18 mouse cellular contexts compared by ENCODE assay signal in genomic region chr1:88298686-88299528, GRCm38 (mm10). TPM values are rescaled to one million over a fixed set of nuclear protein-coding genes. Genes with fewer than 3 reads are reported as not detected.
DNase-seq lines count a peak whose midpoint lies in the region; ATAC-seq and TF ChIP-seq lines count a peak whose summit lies in the region.
"Had no signal": no experiment of that assay in that cellular context is flagged by ENCODE, and none has a peak within 500 bp of the region (broad histone marks: within the 10 kb centered on the region; RNA-seq: fewer than 3 reads in every experiment).

No protein-coding gene starts in this region.

- H3K9me3 ChIP-seq in limb, embryonic 11.5 days (ENCODE audit: control insufficient read depth, low read length): peaks cover 71% of the 10 kb centered on the region
- H3K9me3 ChIP-seq in limb, embryonic 10.5 days (replicated peaks): peaks cover 70% of the 10 kb centered on the region
- H3K9me3 ChIP-seq: G1E had no signal

- TF ChIP-seq EP300 in heart, adult 2 months (IDR thresholded peaks at IDR 0.05; ENCODE audit: insufficient read depth, low read depth, low read length): no peak

- no peaks in the 10 kb centered on the region for H3K36me3 ChIP-seq in limb, embryonic 11.5 days (ENCODE audit: control insufficient read depth, insufficient read depth, low read length)
- H3K36me3 ChIP-seq in limb, embryonic 10.5 days: no peaks in the 10 kb centered on the region
- H3K36me3 ChIP-seq in heart, adult 2 months (ENCODE audit: control insufficient read depth, insufficient read depth, low read length): no peaks in the 10 kb centered on the region
- H3K36me3 ChIP-seq: G1E; intestine, embryonic 15.5 days; limb, embryonic 13.5 days; lung, embryonic 15.5 days had no signal

- no peak for TF ChIP-seq POLR2A in heart, adult 2 months (IDR thresholded peaks at IDR 0.05; ENCODE audit: insufficient read depth, low read depth, low read length)

- intact Hi-C loops in heart, adult 2 months (cut with DNase I): no loop called here

- no peaks in the 10 kb centered on the region for H3K4me1 ChIP-seq in limb, embryonic 11.5 days (ENCODE audit: control insufficient read depth, insufficient read depth, low read length)
- no peaks in the 10 kb centered on the region for H3K4me1 ChIP-seq in limb, embryonic 10.5 days
- no peaks in the 10 kb centered on the region for H3K4me1 ChIP-seq in heart, adult 2 months (ENCODE audit: control insufficient read depth, insufficient read depth, low read length)
- H3K4me1 ChIP-seq: intestine, embryonic 15.5 days; limb, embryonic 13.5 days; lung, embryonic 15.5 days; megakaryocyte, embryonic 14.5 days had no signal

- no peak for ATAC-seq in CD4-positive, CD25-positive, alpha-beta regulatory T cell, adult 4 months
- ATAC-seq in limb, embryonic 11.5 days (ENCODE audit: insufficient number of reproducible peaks, low FRiP score, low TSS enrichment, low read depth): no peak
- no peak for ATAC-seq in frontal cortex, adult (ENCODE audit: low TSS enrichment)
- ATAC-seq: intestine, embryonic 15.5 days had no signal

- H3K9ac ChIP-seq in limb, embryonic 11.5 days (ENCODE audit: low read length): no peak overlapping the region
- H3K9ac ChIP-seq in heart, adult 2 months (ENCODE audit: low read depth, low read length): no peak overlapping the region
- H3K9ac ChIP-seq: intestine, embryonic 15.5 days; limb, embryonic 13.5 days; lung, embryonic 15.5 days had no signal

- no peaks in the 10 kb centered on the region for H3K79me2 ChIP-seq in heart, adult 2 months (replicated peaks; ENCODE audit: control insufficient read depth, insufficient read depth, low read length)

- H3K27ac ChIP-seq in limb, embryonic 11.5 days (replicated peaks; ENCODE audit: low read depth, low read length): no peak overlapping the region
- no peak overlapping the region for H3K27ac ChIP-seq in limb, embryonic 10.5 days
- no peak overlapping the region for H3K27ac ChIP-seq in heart, adult 2 months
- H3K27ac ChIP-seq: intestine, embryonic 15.5 days; limb, embryonic 13.5 days; lung, embryonic 15.5 days had no signal

- H3K4me3 ChIP-seq in limb, embryonic 11.5 days (ENCODE audit: low read depth, low read length): no peak overlapping the region
- H3K4me3 ChIP-seq in limb, embryonic 10.5 days: no peak overlapping the region
- no peak overlapping the region for H3K4me3 ChIP-seq in heart, adult 2 months
- H3K4me3 ChIP-seq: intestine, embryonic 15.5 days; limb, embryonic 13.5 days; lung, embryonic 15.5 days; megakaryocyte, embryonic 14.5 days had no signal

- H3K27me3 ChIP-seq in limb, embryonic 11.5 days (ENCODE audit: control insufficient read depth, insufficient read depth, low read length): no peaks in the 10 kb centered on the region
- no peaks in the 10 kb centered on the region for H3K27me3 ChIP-seq in limb, embryonic 10.5 days (ENCODE audit: low read depth, poor library complexity, severe bottlenecking)
- H3K27me3 ChIP-seq in heart, adult 2 months (ENCODE audit: control insufficient read depth, insufficient read depth, low read length): no peaks in the 10 kb centered on the region
- H3K27me3 ChIP-seq: intestine, embryonic 15.5 days; limb, embryonic 13.5 days; lung, embryonic 15.5 days had no signal

- no peak for TF ChIP-seq CTCF in heart, adult 2 months (IDR thresholded peaks at IDR 0.05)

- peak; percentile 12 for DNase-seq in CD4-positive, CD25-positive, alpha-beta regulatory T cell, adult 2 months (ENCODE audit: low read depth, low spot score)
- DNase-seq in limb, embryonic 11.5 days (ENCODE audit: low spot score): peak; percentile 24
- no peak for DNase-seq in limb, embryonic 10.5 days (ENCODE audit: low spot score)
- peak; percentile 15 for DNase-seq in 416B (ENCODE audit: low read depth)
- peak; percentile 3 for DNase-seq in embryo, embryonic 9.5 days (ENCODE audit: extremely low spot score)
- DNase-seq in heart, adult 2 months: no peak
- DNase-seq: adrenal gland, postnatal 25 days; gastrocnemius, postnatal 25 days; kidney, postnatal 36 days had no signal

- WGBS in limb, embryonic 11.5 days: 71% methylated on average over 4 of the region's 4 CpGs
- 65% methylated on average over 4 of the region's 4 CpGs for WGBS in limb, embryonic 10.5 days
- WGBS in heart, adult 2 months: 50% methylated on average over 4 of the region's 4 CpGs

- H3K4me2 ChIP-seq in limb, embryonic 11.5 days (ENCODE audit: low read depth, severe bottlenecking): no peak overlapping the region
- H3K4me2 ChIP-seq: intestine, embryonic 15.5 days; limb, embryonic 13.5 days; lung, embryonic 15.5 days had no signal

RNA-seq across cellular contexts. Expression of gene Trpm8, which starts 21.4 kb away (rescaled TPM):
- polyA plus RNA-seq in CD4-positive, CD25-positive, alpha-beta regulatory T cell, adult 4 months (2017; shearing (Covaris generic)): not detected
- not detected in 2 replicates for polyA plus RNA-seq in limb, embryonic 11.5 days (2014; fragmentation: Nextera tagmentation; extraction: Ambion mirVana)
- polyA plus RNA-seq in limb, embryonic 10.5 days (2016; fragmentation: Nextera tagmentation; extraction: Ambion mirVana): not detected in 2 replicates
- not detected for total RNA-seq in heart, adult 2 months (2021)
- polyA plus RNA-seq in heart, adult 2 months (2012; rRNA removed): not detected in 2 replicates
- total RNA-seq: adrenal gland, postnatal 25 days; G1E; gastrocnemius, postnatal 25 days had no signal
- polyA plus RNA-seq: G1E; heart, embryonic 16.5 days; intestine, embryonic 15.5 days; limb, embryonic 13.5 days; small intestine, adult 2 months had no signal

RNA-seq across cellular contexts. Expression of gene Hjurp, which starts 21.5 kb away (rescaled TPM):
- 10 to 100 TPM; 56.6 to 72.9 TPM for polyA plus RNA-seq in CD4-positive, CD25-positive, alpha-beta regulatory T cell, adult 4 months (2017; shearing (Covaris generic))
- polyA plus RNA-seq in limb, embryonic 11.5 days (2014; fragmentation: Nextera tagmentation; extraction: Ambion mirVana): 174 and 204 TPM in 2 replicates
- polyA plus RNA-seq in limb, embryonic 10.5 days (2016; fragmentation: Nextera tagmentation; extraction: Ambion mirVana): 206 and 245 TPM in 2 replicates
- 10 to 100 TPM in 1 of 2 experiments, 1 to 10 TPM in 1; 8.7 to 11.5 TPM for total RNA-seq in heart, adult 2 months (2021)
- 12.7 and 23.9 TPM in 2 replicates for polyA plus RNA-seq in heart, adult 2 months (2012; rRNA removed)

Comparison
In these comparisons a context has a peak if more than half of its experiments do, and no peak if none do; other contexts are left out.
1. DNase-seq: peak in CD4-positive, CD25-positive, alpha-beta regulatory T cell, adult 2 months (single experiment), limb, embryonic 11.5 days (single experiment), 416B (single experiment) and embryo, embryonic 9.5 days (single experiment); none in limb, embryonic 10.5 days (single experiment) and heart, adult 2 months (0 of 2).